Mouse (Mus musculus) megakaryocyte progenitor cell, adult 5-6 weeks (primary cell): Measurements from ENCODE around the gene Ltk. TPM values are rescaled to one million over a fixed set of nuclear protein-coding genes. Genes with fewer than 3 reads are reported as not detected.
A peak's percentile ranks its signal among the peaks of the same experiment; 100 is the strongest.
"Not testable (repeated sequence)": the region's sequence is repeated elsewhere in the genome, so short reads cannot be mapped to it uniquely, and the experiment has no call there.

Experiments used
- ATAC-seq: replicated peaks from 2 replicates; pipeline ENCODE4 v1.8.0; 2016; ENCODE audit warnings: mild to moderate bottlenecking, moderate TSS enrichment, inconsistent platforms; ENCODE audit not compliant: poor library complexity
- total RNA-seq, 2 experiments: library from RNA; stranded (forward) in 1 of 2; stranded (reverse) in 1 of 2; fragments of 157-497, 149-512 nt in 1 of 2; fragments of 200-1000 nt in 1 of 2; gene quantifications; 2 replicates each; pipeline versions ENCODE4 v1.2.3 to v1.2.4; 2015 to 2017

Ltk gene
- total RNA-seq, 2 experiments from 2014 or later, result not detected

GRCm38 (mm10) chr2:119758844-119759835 is 1.1 kb downstream of the Ltk start:
- peak; percentile 46 for ATAC-seq

- ATAC-seq, result peak; percentile 9; the same call in 1 of the 2 replicates
Observed at GRCm38 (mm10) chr2:119758101-119758843, 2.0 kb downstream of the Ltk start.

GRCm38 (mm10) chr2:119757601-119758100 is 2.6 kb downstream of the Ltk start:
- no peak for ATAC-seq

GRCm38 (mm10) chr2:119749260-119749659 is 11.0 kb downstream of the Ltk start:
- no peak for ATAC-seq

- ATAC-seq, result no peak
Observed at GRCm38 (mm10) chr2:119747554-119747953, 12.7 kb downstream of the Ltk start.

GRCm38 (mm10) chr2:119745281-119745680 is 14.9 kb downstream of the Ltk start:
- peak; percentile 38; the same call in 1 of the 2 replicates for ATAC-seq

- peak; percentile 34 for ATAC-seq
Observed at GRCm38 (mm10) chr2:119744163-119745111, 15.8 kb downstream of the Ltk start.

- ATAC-seq, result no peak
Observed at GRCm38 (mm10) chr2:119743808-119744162, 16.4 kb downstream of the Ltk start.

GRCm38 (mm10) chr2:119743176-119743807 is 16.9 kb downstream of the Ltk start:
- no peak for ATAC-seq

- ATAC-seq, result no peak
Observed at GRCm38 (mm10) chr2:119742461-119743175, 17.6 kb downstream of the Ltk start.

- peak; percentile 43 for ATAC-seq
Observed at GRCm38 (mm10) chr2:119741581-119742411, 18.4 kb downstream of the Ltk start, which contains the start of gene Itpka. Gene Itpka, plus strand, starts transcription at chr2:119742337.

GRCm38 (mm10) chr2:119740567-119740966 is 19.7 kb downstream of the Ltk start:
- no peak; the same call in 1 of the 2 replicates for ATAC-seq

- ATAC-seq, result no peak
Observed at GRCm38 (mm10) chr2:119737124-119737523, 23.1 kb downstream of the Ltk start.

- no peak for ATAC-seq
Observed at GRCm38 (mm10) chr2:119730735-119731134, 29.5 kb downstream of the Ltk start.

GRCm38 (mm10) chr2:119727762-119728416 is 32.3 kb downstream of the Ltk start:
- no peak for ATAC-seq

- ATAC-seq, result no peak
Observed at GRCm38 (mm10) chr2:119721070-119721469, 39.2 kb downstream of the Ltk start.

GRCm38 (mm10) chr2:119715868-119716267 is 44.4 kb downstream of the Ltk start:
- ATAC-seq, result not testable (repeated sequence)

- no peak for ATAC-seq
Observed at GRCm38 (mm10) chr2:119710011-119710410, 50.2 kb downstream of the Ltk start.
